Mouse (Mus musculus) cerebellum, postnatal 4 days (tissue): ENCODE measurements around the gene Ccdc43.

Source experiments
- DNase-seq, 2 experiments: peaks; one replicate each; pipeline ENCODE4 v3.0.0; 2022; ENCODE audit warnings: low spot score in 2 of 2, mixed read lengths in 1 of 2

The Ccdc43 gene

GRCm38 (mm10) chr11:102665637-102666435, 31.7 kb downstream of the Ccdc43 start:
- DNase-seq, result no peak

- DNase-seq, result no peak
These were observed 32.4 kb downstream of the Ccdc43 start for GRCm38 (mm10) chr11:102665151-102665550.

GRCm38 (mm10) chr11:102663416-102663815, 34.2 kb downstream of the Ccdc43 start, which contains the start of gene Meioc:
TSS of gene Meioc (plus strand) at chr11:102663716.
- no peak for DNase-seq

GRCm38 (mm10) chr11:102656931-102657330, 40.7 kb downstream of the Ccdc43 start:
- no peak for DNase-seq

GRCm38 (mm10) chr11:102656326-102656926, 41.2 kb downstream of the Ccdc43 start:
- DNase-seq, result no peak

GRCm38 (mm10) chr11:102655888-102656287, 41.7 kb downstream of the Ccdc43 start:
- no peak for DNase-seq

- no peak for DNase-seq
These were observed 44.7 kb downstream of the Ccdc43 start for GRCm38 (mm10) chr11:102652844-102653243.

GRCm38 (mm10) chr11:102651381-102651780, 46.2 kb downstream of the Ccdc43 start:
- peak; percentile 53 to 78 for DNase-seq

GRCm38 (mm10) chr11:102647885-102648284, 49.7 kb downstream of the Ccdc43 start:
- DNase-seq, result no peak

- DNase-seq, result no peak
These were observed 51.4 kb downstream of the Ccdc43 start for GRCm38 (mm10) chr11:102646226-102646625.

GRCm38 (mm10) chr11:102643891-102644382, 53.6 kb downstream of the Ccdc43 start:
- DNase-seq, result no peak

GRCm38 (mm10) chr11:102636887-102637286, 60.7 kb downstream of the Ccdc43 start:
- DNase-seq, result peak; percentile 29 to 73
